Mouse (Mus musculus) liver, embryonic 14.5 days (tissue): ENCODE data around the gene Auh. TPM values are rescaled to one million over a fixed set of nuclear protein-coding genes. Genes with fewer than 3 reads are reported as not detected.

Experiments used
- ATAC-seq: fragments of 200-750 bp; cut with Nextera tagmentation; 2 replicates; pipeline ENCODE4 v1.8.0; 2017; ENCODE audit warnings: moderate number of reproducible peaks, mild to moderate bottlenecking, moderate library complexity; ENCODE audit not compliant: insufficient read depth
- DNase-seq, 3 experiments: peaks; one replicate each; pipeline ENCODE4 v3.0.0-alpha.2; 2012 to 2013; ENCODE audit warnings: low read depth in 3 of 3, low spot score in 3 of 3
- H3K27ac ChIP-seq: fragments of 300-500 bp; sonication (generic); 2 replicates; pipeline ENCODE4 v1.5.1; 2014; ENCODE audit warnings: moderate library complexity, mild to moderate bottlenecking, control low read depth, inconsistent platforms
- H3K27me3 ChIP-seq: fragments of 300-500 bp; sonication (generic); 2 replicates; pipeline ENCODE4 v1.6.1; 2014; ENCODE audit warnings: mild to moderate bottlenecking, low read length, moderate library complexity; ENCODE audit not compliant: control insufficient read depth, insufficient read depth
- H3K36me3 ChIP-seq: fragments of 300-500 bp; sonication (generic); replicated peaks from 2 replicates; pipeline ENCODE4 v1.6.1; 2014; ENCODE audit warnings: low read depth; ENCODE audit not compliant: control insufficient read depth, insufficient read depth
- H3K4me1 ChIP-seq, 2 experiments: fragments of 200-500 bp in 1 of 2; fragments of 300-500 bp in 1 of 2; sonication (generic) in 1 of 2; replicated peaks; 2 replicates each; pipeline ENCODE4 v1.6.1; 2012 to 2014; ENCODE audit warnings: antibody characterized with exemption in 1 of 2, inconsistent platforms in 1 of 2, low read length in 1 of 2; ENCODE audit not compliant: control insufficient read depth in 2 of 2, insufficient read depth in 2 of 2
- H3K4me2 ChIP-seq: fragments of 300-500 bp; sonication (generic); 2 replicates; pipeline ENCODE4 v1.6.1; 2014; ENCODE audit warnings: low read depth, mild to moderate bottlenecking, control low read depth, moderate library complexity
- H3K4me3 ChIP-seq, 2 experiments: fragments of 200-500 bp in 1 of 2; fragments of 300-500 bp in 1 of 2; sonication (generic) in 1 of 2; 2 replicates each; pipeline ENCODE4 v1.5.1; 2012 to 2014; ENCODE audit warnings: low read depth in 2 of 2, low read length in 2 of 2, mild to moderate bottlenecking in 2 of 2, control low read depth in 1 of 2, inconsistent platforms in 1 of 2, moderate library complexity in 1 of 2; ENCODE audit not compliant: insufficient read depth in 1 of 2
- H3K9ac ChIP-seq: fragments of 300-500 bp; sonication (generic); replicated peaks from 2 replicates; pipeline ENCODE4 v1.6.1; 2014; ENCODE audit warnings: mild to moderate bottlenecking, control low read depth, moderate library complexity
- H3K9me3 ChIP-seq: fragments of 300-500 bp; sonication (generic); 2 replicates; pipeline ENCODE4 v1.6.1; 2016; ENCODE audit warnings: low read length, mixed read lengths; ENCODE audit not compliant: control insufficient read depth
- CTCF ChIP-seq: IDR thresholded peaks from 2 replicates; pipeline ENCODE4 v1.5.1; 2016; ENCODE audit warnings: antibody characterized with exemption, low read depth, control low read depth
- EP300 ChIP-seq: IDR thresholded peaks from 2 replicates; pipeline ENCODE4 v1.6.1; 2016; ENCODE audit warnings: antibody characterized with exemption, low read depth
- WGBS: fragments of 180-500 bp; shearing (Covaris S2); extraction: QIAGEN DNeasy Blood & Tissue Kit; methylation state at CpG from one replicate; pipeline ENCODE4 v1.1.7; 2014; ENCODE audit not compliant: insufficient replicate concordance; 5-methylcytosine and 5-hydroxymethylcytosine counted together
- polyA plus RNA-seq, 2 experiments: library from polyadenylated mRNA; depleted of rRNA in 1 of 2; stranded (reverse) in 1 of 2; unstranded in 1 of 2; fragments of >200 nt; fragmentation: Nextera tagmentation in 1 of 2; extraction: Ambion mirVana in 1 of 2; gene quantifications; 2 replicates each; pipeline versions ENCODE4 v1.2.1 to v1.2.3; 2012 to 2014

Auh gene
- polyA plus RNA-seq, 2 experiments: 16.1 to 26.5 TPM

- Histone ChIP-seq H3K27ac (no peak overlapping the region), H3K27me3 (no peaks in the 10 kb centered on the region), H3K4me3 (no peak overlapping the region), H3K9ac (no peak overlapping the region), H3K4me2 (no peak overlapping the region), H3K9me3 (no peaks in the 10 kb centered on the region), H3K4me1 (peaks cover 0 to 12% of the 10 kb centered on the region in 2 experiments; a peak in 2 of 4 replicates), H3K36me3 (no peaks in the 10 kb centered on the region)
- no peak for ATAC-seq
- 83% methylated on average over 11 of the region's 11 CpGs for WGBS
- no peak for DNase-seq
- no peak for TF ChIP-seq CTCF
- TF ChIP-seq EP300: no peak
Observed at GRCm38 (mm10) chr13:52906296-52906695, 23.2 kb downstream of the Auh start.

- Histone ChIP-seq H3K9ac (no peak overlapping the region), H3K36me3 (no peaks in the 10 kb centered on the region), H3K9me3 (no peaks in the 10 kb centered on the region), H3K4me2 (no peak overlapping the region), H3K27me3 (no peaks in the 10 kb centered on the region), H3K27ac (no peak overlapping the region), H3K4me1 (peaks cover 0 to 12% of the 10 kb centered on the region in 2 experiments; a peak in 2 of 4 replicates), H3K4me3 (no peak overlapping the region)
- ATAC-seq (no peak), DNase-seq (no peak)
- WGBS: 42% methylated on average over 6 of the region's 6 CpGs
- TF ChIP-seq CTCF: no peak
- no peak for TF ChIP-seq EP300
Observed at GRCm38 (mm10) chr13:52904175-52904574, 25.3 kb downstream of the Auh start.

- Histone ChIP-seq H3K4me1 (peaks cover 0 to 12% of the 10 kb centered on the region in 2 experiments; a peak in 2 of 4 replicates), H3K9me3 (no peaks in the 10 kb centered on the region), H3K4me2 (no peak overlapping the region), H3K36me3 (no peaks in the 10 kb centered on the region), H3K27me3 (no peaks in the 10 kb centered on the region), H3K27ac (no peak overlapping the region), H3K9ac (no peak overlapping the region), H3K4me3 (no peak overlapping the region)
- 23% methylated on average over 10 of the region's 10 CpGs for WGBS
- no peak for DNase-seq
- TF ChIP-seq CTCF: peak; percentile 43
- TF ChIP-seq EP300: no peak
- no peak for ATAC-seq
Observed at GRCm38 (mm10) chr13:52903767-52904166, 25.7 kb downstream of the Auh start.

GRCm38 (mm10) chr13:52902517-52902916 is 27.0 kb downstream of the Auh start:
- H3K4me3 ChIP-seq: no peak overlapping the region
- peaks cover 0 to 12% of the 10 kb centered on the region in 2 experiments; a peak in 2 of 4 replicates for H3K4me1 ChIP-seq
- DNase-seq: no peak
- no peak overlapping the region for H3K4me2 ChIP-seq
- no peak overlapping the region for H3K9ac ChIP-seq
- H3K27me3 ChIP-seq: no peaks in the 10 kb centered on the region
- 81% methylated on average over 8 of the region's 8 CpGs for WGBS
- H3K27ac ChIP-seq: no peak overlapping the region
- no peak for ATAC-seq
- H3K9me3 ChIP-seq: no peaks in the 10 kb centered on the region
- TF ChIP-seq CTCF: no peak
- TF ChIP-seq EP300: no peak
- no peaks in the 10 kb centered on the region for H3K36me3 ChIP-seq

- DNase-seq (no peak), ATAC-seq (0 out of 2 replicates have a peak, but pooled peaks have one; percentile 5)
- H3K9me3 ChIP-seq: no peaks in the 10 kb centered on the region
- no peaks in the 10 kb centered on the region for H3K36me3 ChIP-seq
- peaks cover 0 to 10% of the 10 kb centered on the region in 2 experiments; a peak in 2 of 4 replicates for H3K4me1 ChIP-seq
- 71% methylated on average over 5 of the region's 5 CpGs for WGBS
- H3K9ac ChIP-seq: no peak overlapping the region
- no peak overlapping the region for H3K4me2 ChIP-seq
- no peak for TF ChIP-seq EP300
- TF ChIP-seq CTCF: no peak
- no peak overlapping the region for H3K27ac ChIP-seq
- no peak overlapping the region for H3K4me3 ChIP-seq
- no peaks in the 10 kb centered on the region for H3K27me3 ChIP-seq
Observed at GRCm38 (mm10) chr13:52899664-52900063, 29.8 kb downstream of the Auh start.
